Mouse (Mus musculus): ENCODE measurements around the gene Tle1.

Gene Tle1

DNA sequence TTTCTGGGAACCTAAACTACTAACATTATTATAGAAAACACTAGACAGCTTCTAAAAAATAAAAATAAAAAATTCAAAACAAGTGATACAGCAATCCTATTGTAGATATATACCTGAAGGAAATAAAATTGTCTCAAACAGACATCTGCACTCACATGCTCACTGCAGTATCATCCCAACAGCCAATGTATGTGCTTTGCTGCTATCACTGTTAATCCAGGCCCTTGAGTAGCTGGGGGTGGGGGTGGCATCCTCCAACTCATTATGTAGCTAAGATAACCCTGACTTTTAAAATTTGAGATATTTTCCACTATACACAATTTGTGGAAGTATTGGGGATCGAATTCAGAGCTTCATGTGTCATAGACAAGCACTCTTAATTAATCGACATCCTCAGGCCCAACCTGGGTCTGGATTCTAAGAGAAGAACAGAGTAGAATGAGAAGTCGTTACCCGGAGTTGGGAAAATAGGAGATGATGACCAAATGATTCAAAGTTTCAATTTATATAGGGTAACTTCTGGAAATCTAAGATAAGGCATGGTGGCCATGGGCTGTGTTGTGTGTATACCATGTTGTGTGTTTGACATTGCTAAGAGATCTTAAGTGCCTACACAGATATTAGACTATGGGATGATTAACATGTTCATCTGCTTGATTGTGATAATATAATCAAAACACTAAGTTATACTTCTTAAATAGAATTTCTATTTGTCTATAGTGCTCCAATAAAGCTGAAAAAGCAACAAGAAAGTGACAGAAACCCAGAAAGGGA is 38.1 kb downstream of the Tle1 start:
- no peak for DNase-seq

DNA sequence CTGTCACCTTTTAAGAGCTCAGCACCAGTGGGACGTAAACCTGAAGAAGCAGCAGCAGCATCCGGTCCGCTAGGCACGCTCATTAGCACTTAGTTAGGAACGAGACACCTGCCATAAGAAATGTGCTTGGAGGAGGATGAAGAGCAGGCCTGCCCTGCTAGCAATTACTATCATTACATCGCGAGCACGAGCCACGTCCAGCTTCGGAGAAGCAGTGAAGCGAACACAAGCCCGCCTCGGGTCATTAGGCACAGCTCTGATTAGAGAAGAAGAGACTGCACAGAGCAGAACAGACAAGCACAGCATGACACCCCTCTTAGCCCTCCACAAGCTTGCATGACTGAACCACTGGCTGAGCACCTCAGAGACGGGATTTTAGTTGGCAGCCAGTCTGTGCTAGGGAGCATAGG is 40.6 kb downstream of the Tle1 start:
- DNase-seq: peak; percentile 38 to 55

DNA sequence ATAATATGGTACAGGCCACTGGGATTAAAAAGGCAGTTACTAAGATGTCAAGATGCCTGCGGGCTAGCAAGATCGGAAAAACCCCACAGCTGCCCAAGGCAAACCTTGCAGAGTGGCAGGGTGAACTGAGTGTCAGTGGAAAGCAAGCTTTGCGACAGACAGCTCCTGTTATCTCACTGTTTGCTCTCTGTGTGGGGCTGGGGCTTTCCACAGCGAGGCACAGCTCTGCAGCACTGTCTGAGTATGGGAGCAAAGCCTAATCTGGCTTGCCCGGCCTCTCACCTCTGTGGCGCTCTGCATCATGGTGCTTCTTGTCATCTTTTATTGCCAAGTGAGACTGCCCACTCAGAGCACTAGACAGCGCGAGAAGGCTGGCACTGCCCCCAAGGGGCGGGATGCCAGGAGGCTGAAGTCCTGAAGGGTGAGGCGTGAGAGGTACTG is 42.8 kb downstream of the Tle1 start:
- peak; percentile 14 to 18 for DNase-seq

DNA sequence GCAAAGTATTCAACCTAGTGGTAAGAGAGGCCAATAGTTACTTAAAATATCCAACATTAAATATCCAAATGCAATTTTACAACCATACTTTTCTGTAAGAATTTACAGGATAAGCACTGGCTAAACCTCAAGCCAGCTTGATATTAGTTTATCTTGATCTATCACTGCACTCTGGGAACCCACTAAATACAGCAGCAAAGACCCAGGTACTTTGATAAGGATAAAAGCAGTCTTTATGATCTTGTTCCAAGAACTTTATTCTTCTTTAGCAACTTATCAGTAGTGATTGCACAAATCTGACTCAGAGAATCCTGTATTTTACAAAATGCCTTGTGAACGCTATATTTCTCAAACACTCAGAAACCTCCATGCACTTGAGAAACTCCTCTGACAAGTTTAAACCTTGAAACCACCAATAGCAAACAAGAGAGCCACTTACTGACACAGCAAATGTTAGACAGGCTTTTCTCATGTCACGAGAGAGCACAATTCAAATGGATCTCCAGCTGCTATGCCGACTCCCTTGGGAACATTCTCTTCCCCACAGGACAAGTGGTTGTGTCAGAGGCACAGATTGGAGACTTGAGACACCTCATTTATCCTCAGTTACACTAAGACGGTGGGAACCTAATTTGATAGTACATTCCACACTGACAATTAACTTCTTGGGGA is 50.1 kb downstream of the Tle1 start:
- DNase-seq: no peak

DNA sequence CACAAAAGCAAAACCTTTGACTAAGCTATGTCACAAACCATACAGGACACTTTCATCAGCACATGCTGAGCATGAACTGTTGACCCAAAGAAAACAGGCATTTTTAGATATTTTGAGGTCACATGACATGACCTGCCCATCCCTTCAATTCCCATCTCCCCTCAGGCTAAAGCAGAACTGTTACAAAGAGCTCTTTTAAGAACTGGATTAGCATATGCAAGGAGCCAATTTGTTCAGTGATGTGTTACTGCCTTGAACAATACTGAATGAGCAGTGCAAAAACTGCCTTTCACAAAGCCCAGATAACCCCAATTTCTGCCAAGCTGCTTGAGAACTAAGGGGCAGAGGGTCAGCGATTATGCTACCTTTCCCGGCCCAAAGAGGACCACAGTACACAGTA is 54.7 kb downstream of the Tle1 start:
- no peak for DNase-seq

DNA sequence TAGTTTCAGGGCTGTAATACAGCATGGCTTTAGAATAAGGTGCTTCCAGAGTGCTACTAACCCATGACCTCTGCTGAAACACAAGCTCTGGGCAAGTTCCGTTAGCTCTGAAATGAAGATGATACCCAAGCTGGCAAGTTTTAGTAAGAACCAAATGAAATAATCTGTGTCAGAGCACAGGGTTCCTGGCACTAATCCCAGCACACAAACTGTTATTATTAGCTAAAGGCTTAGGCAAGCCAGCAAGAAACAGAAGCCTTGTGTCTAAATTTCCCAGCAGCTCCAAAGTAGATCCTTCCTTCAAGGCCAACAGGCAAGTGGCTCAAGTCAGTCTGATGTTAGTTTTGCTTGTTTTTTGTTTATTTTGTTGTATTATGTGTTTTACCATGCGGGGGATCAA is 56.2 kb downstream of the Tle1 start:
- DNase-seq: no peak

DNA sequence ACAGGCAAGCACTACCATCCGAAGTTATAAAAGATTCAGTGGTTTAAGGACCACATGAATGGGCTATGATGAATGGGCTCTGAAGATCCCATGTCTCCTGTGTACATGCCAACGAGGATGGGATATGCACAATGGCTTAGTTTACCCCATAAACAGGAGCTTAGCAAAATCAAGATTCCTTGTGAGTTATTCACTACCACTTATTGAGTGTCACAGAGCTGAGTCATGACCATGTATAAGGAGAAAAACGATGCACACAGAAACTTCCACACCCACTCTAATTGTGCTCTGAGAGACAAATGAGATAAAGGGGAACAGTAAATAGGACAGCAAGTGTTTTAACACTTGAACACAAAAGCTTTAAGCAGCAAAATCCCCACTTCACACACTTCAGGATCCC is 60.0 kb downstream of the Tle1 start:
- no peak for DNase-seq

DNA sequence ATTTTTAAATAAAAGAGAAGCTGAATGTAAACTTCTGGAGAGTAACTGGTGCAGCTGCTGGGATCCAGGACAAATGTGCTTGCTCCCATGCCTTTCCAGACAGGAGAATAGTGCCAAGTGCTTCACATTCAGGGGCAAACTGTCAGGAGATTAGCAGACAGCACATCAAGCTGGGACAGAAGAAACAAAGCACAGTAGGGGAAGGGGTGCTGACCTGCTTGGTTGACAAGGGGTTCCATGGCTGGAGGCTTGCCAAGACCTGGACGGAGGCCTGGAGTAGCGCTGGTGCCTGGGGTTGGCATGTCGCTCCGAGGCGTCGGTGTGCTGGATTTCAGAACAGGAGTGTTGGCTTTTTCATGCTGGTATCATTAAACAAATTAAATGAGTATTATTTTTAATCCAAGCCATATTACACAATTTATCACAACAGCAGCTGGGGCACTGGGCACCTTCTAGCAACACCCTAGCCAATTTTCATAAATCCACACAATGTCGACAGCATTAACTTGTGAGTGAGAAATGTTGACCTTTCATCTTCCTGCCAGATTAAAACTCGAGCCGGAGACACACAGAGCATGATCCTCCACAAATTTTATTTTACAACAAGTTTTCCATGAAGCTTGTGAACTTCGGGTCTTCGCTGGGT is 61.1 kb downstream of the Tle1 start:
- DNase-seq: no peak

DNA sequence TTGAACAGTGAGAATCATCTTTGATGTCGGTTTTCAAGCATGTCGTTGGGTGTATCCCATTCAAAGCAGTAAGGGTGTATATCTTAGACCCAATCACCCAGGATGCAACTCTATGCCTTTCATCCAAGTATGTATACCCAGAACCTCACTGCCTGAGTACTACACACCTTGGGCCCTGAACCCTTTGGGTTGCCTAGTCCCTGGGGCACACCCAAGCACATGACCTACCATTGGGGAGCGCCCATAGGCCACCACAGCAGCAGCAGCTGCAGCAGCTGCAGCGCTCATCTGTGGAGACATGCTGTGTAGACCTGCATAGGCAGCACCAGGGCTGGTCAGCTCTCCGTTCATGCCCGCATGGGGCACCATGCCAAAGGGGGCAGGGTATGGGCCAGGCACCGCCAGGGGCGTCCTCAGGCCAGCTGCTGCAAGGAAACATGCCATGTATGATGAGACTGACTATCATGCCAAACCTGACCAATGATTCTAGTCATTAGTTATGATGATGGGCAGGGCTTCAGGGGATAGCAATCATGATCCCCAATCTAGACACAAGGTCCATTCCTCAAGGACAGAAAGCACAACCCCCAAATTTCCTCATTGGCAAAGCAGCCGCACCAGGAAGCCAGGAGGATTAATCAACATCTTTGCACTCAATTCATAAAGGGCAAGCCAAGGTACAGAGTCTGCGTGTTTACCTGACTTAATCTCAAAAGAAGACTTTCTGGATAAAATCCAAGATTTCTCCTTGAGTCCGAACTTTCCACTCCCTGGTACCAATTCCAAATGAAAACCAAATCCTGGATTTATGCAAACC is 62.2 kb downstream of the Tle1 start:
- DNase-seq: no peak

DNA sequence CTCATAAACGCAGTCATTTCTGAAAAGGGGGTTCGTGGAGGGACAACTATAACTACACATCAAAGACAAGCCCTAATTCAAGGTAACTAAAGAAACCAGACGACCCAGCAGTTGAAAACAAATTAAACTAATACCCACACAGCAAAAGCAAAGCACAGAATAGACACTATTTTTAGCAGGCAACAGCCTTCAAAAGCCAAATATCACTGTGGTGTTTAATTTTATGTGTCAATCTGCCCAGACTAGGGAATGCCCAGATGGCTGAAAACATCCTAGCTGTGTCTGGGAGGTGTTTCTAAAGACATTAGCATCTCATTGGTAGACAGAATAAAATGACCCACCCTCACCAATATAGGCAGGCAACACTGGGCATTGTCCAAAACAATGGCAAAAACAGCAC is 68.1 kb downstream of the Tle1 start:
- no peak for DNase-seq

DNA sequence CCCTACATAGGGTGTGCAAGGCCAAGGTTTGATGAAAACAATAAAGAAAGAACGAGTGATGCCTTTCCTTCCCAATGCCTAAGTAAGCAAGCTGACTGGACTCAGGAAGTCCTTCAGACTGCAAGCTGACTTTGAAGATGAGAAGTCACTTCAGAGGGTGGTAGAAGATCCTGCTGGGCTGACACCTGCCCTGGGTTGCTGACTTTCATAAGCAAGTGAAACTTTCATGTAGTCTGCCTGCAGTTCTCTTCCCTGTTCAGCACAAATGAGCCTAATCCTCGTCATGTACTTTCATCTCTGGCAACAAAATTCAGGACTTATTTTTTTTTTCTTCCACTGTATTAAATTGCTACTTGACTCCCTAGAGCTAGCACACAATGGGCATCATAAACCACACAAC is 73.1 kb downstream of the Tle1 start:
- no peak for DNase-seq

DNA sequence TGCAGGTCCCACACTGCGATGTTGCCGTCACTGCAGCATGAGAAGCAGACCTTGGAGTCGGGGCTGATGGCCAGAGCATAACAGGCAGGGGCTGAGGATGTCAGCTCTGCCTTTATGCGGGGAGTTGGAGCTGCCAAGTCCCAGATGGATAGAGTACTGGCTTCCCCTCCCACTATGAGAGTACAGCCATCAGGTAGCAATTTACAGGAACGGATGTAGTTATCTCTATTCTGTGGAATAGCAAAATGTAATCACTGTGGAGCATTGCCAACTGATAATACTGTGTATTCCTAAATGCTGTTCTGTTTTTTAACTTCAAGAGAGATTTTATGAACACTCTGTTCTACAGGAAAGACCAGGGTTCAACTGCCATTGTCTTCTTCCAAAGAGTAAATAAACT is 75.9 kb downstream of the Tle1 start:
- no peak for DNase-seq

DNA sequence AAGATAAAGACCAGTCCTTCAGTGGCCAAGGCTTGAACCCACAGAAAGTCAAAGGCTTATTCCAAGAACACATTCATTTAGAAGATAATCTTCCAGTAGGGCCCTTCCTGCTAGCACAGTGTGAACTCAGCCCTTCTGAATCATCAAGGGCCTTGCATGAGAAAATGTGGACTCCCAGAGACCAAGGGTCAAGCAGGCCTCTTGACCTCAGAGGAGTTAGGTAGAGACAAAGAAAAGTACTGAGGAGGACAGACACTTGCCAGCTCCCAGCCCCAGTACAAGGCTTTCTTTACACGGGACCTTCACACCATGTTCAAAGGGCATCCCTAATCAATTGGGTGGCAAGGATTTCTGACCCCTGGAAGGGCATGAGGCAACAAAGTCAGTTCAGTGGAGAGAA is 77.9 kb downstream of the Tle1 start:
- no peak for DNase-seq

DNA sequence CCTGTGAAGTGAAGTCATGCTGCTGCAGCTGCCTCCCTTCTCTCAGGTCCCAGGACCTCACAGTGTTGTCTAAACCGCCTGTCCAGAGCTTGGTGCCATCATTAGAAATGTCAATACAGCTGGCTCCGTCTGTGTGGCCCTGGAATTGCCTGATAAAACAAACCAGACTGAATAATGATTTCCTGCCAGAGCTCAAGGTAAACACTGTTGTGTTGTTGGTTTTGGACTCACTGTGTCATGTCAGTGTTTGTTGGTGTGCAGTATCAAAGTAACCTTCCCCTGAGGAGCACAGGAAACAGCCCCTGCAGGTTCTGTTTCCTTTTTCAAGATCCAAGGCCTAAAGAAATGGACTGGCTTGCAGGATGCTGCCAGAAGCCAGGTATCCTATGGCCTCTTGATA is 78.4 kb downstream of the Tle1 start:
- DNase-seq: no peak

DNA sequence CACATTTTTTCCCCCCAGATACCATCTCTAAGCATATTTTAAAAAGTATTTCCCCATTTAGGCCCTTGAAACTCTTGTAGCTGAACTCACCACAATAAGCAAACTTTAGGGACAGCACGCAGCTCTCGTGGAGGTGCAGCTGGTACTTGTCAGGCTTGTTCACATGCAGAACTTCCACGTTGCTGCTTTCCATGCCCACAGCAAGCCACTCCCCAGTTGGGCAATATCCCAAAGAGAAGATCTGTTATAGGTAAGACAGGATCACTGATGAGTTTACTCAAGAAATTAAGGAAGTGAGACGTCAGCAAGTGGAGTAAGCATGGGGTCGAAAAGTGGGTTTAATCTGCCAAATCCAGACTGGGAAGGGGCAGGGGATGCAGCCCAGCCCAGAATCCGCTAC is 80.7 kb downstream of the Tle1 start:
- DNase-seq: no peak

DNA sequence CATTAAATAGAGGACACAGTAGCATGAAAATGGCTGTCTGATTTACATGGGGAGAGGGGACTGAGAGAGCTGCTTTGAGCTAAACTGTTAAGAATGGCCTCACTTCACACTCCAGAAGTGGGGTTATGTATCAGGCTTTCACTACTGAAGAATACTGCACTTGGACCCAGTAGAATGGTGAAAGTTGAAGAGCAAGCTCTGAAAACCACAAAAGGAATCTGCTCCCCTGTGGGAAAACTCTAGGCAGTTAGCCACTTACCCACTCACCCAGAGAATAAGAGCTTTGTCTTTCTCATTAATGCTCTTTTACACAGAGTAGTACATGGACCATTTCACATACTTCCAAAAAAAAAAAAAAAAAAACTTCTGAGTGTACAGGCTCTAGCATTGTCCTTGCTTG is 95.0 kb downstream of the Tle1 start:
- DNase-seq: no peak

DNA sequence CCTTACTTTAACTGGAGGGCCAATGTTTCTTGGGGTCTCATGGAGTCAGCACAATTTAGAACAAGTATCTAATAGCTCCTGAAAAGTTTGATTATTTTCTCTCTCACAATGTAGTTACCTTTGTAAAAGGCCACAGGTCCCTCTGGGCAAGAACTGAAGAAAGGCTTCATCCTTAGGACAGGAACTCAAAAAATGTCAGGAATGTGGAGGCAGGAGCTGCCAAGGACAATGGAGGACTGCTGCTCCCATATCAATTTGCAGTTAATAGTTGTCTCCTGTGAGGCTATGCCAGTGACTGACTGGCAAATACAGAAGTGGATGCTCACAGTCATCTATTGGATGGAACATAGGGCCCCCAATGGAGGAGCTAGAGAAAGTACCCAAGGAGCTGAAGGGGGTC is 96.5 kb downstream of the Tle1 start:
- DNase-seq: no peak

DNA sequence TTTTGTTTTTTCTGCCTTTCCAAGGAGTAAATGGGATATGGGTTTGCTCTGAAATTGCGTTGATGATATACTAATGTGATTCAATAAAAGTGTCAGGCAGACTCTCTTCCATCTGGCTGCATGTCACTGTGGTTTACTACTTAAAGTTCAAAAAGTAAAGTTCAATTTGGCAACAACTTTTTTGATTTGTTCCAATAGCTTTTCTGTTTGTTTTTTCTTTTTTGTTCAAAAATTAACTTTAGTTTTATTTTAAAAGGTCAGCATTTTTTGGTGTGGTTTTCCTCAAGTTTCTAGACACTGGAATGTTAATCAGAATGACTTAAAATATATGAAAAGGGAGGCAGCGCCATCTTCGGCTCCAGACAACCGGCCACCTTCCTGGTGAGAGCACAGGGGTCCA is 112.9 kb downstream of the Tle1 start:
- DNase-seq: peak; percentile 27 to 44

DNA sequence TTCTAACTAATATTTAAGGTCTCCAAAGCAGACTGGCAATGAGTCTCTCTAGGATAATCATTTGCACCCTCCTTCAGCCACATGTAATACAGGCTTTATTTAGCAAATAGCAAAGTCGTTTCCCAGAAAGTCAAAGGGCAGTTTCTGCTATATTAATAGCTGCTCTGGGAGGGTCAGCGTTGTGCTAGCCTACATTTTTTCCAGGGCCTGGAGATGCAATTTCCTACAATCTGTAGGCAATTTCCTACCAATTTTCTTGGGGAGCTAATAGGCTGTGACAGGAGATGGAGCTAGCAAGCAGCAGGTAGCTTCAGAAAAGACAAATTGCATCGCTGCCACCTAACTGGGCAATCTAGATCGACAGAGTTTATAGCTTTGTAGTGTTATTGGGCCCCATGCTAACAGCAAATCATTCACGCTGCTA is 131.6 kb downstream of the Tle1 start:
- DNase-seq: no peak

DNA sequence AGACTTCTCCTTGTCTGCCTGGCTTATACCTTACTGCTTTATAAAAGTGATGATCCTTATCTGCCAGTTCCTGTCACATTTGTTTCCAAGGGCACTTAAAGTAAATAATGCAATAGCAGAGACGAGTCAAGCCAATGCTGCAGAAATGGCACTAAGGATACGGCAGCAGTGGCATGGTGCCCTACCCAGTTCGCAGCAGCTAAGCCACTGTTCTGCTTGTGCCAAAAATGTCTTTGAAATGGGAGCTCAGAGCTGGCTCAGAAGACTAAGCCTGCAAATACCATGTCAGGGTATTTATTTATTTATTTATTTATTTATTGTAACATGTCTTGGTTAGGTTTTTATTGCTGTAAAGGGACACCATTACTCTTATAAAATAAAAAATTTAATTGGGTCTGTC is 132.8 kb downstream of the Tle1 start:
- no peak for DNase-seq
